Mouse (Mus musculus) testis, adult 2 months (tissue): Measurements from ENCODE around the gene Rabggtb. TPM values are rescaled to one million over a fixed set of nuclear protein-coding genes. Genes with fewer than 3 reads are reported as not detected.

Experiments
- H3K27ac ChIP-seq: fragments of 200-500 bp; 2 replicates; pipeline ENCODE4 v1.5.1; 2012; ENCODE audit warnings: low read depth, low read length; ENCODE audit not compliant: control insufficient read depth, insufficient read depth
- H3K27me3 ChIP-seq: fragments of 200-500 bp; 2 replicates; pipeline ENCODE4 v1.6.1; 2012; ENCODE audit warnings: mild to moderate bottlenecking, low read length, moderate library complexity; ENCODE audit not compliant: control insufficient read depth, insufficient read depth
- H3K36me3 ChIP-seq: fragments of 200-500 bp; 2 replicates; pipeline ENCODE4 v1.6.1; 2012; ENCODE audit warnings: mild to moderate bottlenecking, low read length; ENCODE audit not compliant: control insufficient read depth, insufficient read depth
- H3K4me1 ChIP-seq: fragments of 200-500 bp; 2 replicates; pipeline ENCODE4 v1.6.1; 2012; ENCODE audit warnings: low read length; ENCODE audit not compliant: control insufficient read depth, insufficient read depth
- H3K4me3 ChIP-seq: fragments of 200-500 bp; 2 replicates; pipeline ENCODE4 v1.5.1; 2012; ENCODE audit warnings: low read depth, mild to moderate bottlenecking, low read length, moderate library complexity, mixed read lengths; ENCODE audit not compliant: control insufficient read depth
- CTCF ChIP-seq: fragments of 200-500 bp; IDR thresholded peaks from 2 replicates; pipeline ENCODE4 v1.5.1; 2012; ENCODE audit warnings: low read depth, mild to moderate bottlenecking, inconsistent platforms, low read length, moderate library complexity; ENCODE audit not compliant: control insufficient read depth, insufficient read depth, insufficient replicate concordance
- POLR2A ChIP-seq: fragments of 200-500 bp; IDR thresholded peaks from 2 replicates; pipeline ENCODE4 v1.6.1; 2012; ENCODE audit warnings: low read depth, mild to moderate bottlenecking, inconsistent platforms, low read length, moderate library complexity; ENCODE audit not compliant: control insufficient read depth
- polyA plus RNA-seq: library from polyadenylated mRNA; depleted of rRNA; stranded (reverse); fragments of >200 nt; gene quantifications from 2 replicates; pipeline ENCODE4 v1.2.3, GENCODE M21; 2012

The Rabggtb gene
- polyA plus RNA-seq, 1 experiment = 11.6 TPM

- H3K36me3 ChIP-seq = no peaks in the 10 kb centered on the region; the same call in 1 of the 2 replicates
- peaks cover 3% of the 10 kb centered on the region for H3K4me1 ChIP-seq
- no peaks in the 10 kb centered on the region for H3K27me3 ChIP-seq
- no peak for TF ChIP-seq POLR2A
- no peak for TF ChIP-seq CTCF
- no peak overlapping the region for H3K4me3 ChIP-seq
- peak overlapping the region; percentile 9 for H3K27ac ChIP-seq
Observed at GRCm38 (mm10) chr3:153913510-153914243, 868 bp upstream of the Rabggtb start.

DNA sequence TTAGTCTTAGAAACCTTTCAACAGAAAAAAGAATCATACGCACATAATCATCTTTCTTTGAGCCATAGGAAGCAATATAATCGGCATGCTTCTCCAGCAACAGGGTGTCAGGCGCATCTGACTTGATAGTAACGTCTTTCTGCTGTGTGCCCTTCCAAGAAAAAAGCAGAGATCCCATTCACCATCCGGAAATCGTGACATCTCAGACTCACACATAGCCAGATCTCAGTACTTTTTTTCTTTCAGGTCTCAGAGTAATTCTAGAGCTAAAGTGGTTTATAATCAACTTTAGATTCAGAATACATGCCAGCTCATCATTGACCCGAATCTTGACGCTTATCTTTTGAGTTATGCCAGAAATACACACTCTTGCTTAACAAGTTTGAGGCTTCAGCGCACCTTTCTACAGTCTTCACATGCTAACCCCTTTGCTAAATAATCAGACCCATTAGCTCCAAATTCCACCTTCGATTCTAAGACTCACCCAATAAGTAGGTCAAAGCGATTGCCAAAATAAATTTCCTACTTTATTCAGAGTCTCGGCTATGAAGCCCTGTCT is 848 bp downstream of the Rabggtb start:
- Histone ChIP-seq H3K4me3 (peak overlapping the region; percentile 96), H3K4me1 (peaks cover 3% of the 10 kb centered on the region), H3K36me3 (peaks cover 3% of the 10 kb centered on the region), H3K27ac (peak overlapping the region; percentile 80), H3K27me3 (no peaks in the 10 kb centered on the region)
- TF ChIP-seq POLR2A (no peak), CTCF (no peak)

GRCm38 (mm10) chr3:153911197-153911881 is 1.5 kb downstream of the Rabggtb start:
- peaks cover 3% of the 10 kb centered on the region for H3K36me3 ChIP-seq
- H3K27ac ChIP-seq = no peak overlapping the region
- H3K4me1 ChIP-seq = peaks cover 3% of the 10 kb centered on the region
- TF ChIP-seq CTCF = no peak
- no peak for TF ChIP-seq POLR2A
- H3K27me3 ChIP-seq = no peaks in the 10 kb centered on the region
- peak overlapping the region; percentile 42 for H3K4me3 ChIP-seq

GRCm38 (mm10) chr3:153910489-153910888 is 2.3 kb downstream of the Rabggtb start:
- H3K4me3 ChIP-seq = peak overlapping the region; percentile 37
- H3K4me1 ChIP-seq = peaks cover 4% of the 10 kb centered on the region
- TF ChIP-seq POLR2A (no peak), CTCF (no peak)
- peaks cover 3% of the 10 kb centered on the region for H3K36me3 ChIP-seq
- H3K27ac ChIP-seq = no peak overlapping the region
- H3K27me3 ChIP-seq = no peaks in the 10 kb centered on the region

GRCm38 (mm10) chr3:153908919-153909318 is 3.9 kb downstream of the Rabggtb start:
- no peaks in the 10 kb centered on the region for H3K27me3 ChIP-seq
- peaks cover 9% of the 10 kb centered on the region for H3K4me1 ChIP-seq
- no peak overlapping the region for H3K4me3 ChIP-seq
- H3K36me3 ChIP-seq = peaks cover 3% of the 10 kb centered on the region
- TF ChIP-seq POLR2A (no peak), CTCF (no peak)
- H3K27ac ChIP-seq = no peak overlapping the region

DNA sequence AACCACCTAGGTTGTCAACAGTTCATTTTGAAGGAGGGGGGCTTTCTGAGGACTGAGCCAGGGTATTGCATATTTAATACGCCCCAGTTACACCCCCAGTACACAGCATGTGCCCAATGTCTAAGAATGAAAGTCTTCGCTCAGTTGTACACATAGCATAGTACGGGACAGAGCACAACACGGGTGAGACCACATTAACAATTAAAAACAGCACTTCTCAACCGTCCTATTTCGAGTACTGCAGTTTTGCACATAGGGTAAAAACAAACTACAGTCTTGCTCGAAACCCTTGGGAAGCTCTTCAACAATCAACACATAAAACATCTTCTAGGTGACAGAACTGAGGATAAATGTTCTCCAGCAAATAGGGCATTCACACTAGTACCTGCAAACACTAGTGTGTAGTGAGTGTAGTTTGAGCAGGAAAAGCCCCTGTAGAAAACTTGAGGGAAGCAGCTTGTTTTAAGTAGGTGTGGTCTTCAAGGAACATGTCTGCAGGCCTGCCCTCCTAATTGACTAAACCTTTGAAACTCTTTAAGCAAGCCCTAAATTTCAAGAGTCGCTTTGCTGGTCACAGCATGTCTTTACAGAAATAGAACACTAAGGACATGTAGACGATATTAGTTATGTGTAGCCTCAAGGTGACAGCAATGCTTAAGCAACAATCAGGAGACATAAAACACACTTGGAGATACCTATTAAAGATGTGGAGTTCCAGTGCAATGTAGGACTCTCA is 6.5 kb downstream of the Rabggtb start, which contains the start of gene Msh4:
Msh4 (minus strand) TSS at position 3 of the 736 bp plus-strand sequence.
- TF ChIP-seq CTCF = no peak
- no peak for TF ChIP-seq POLR2A
- H3K4me1 ChIP-seq = peaks cover 8% of the 10 kb centered on the region
- peaks cover 3% of the 10 kb centered on the region for H3K36me3 ChIP-seq
- H3K27me3 ChIP-seq = no peaks in the 10 kb centered on the region
- peak within 1 kb of the TSS; percentile 64 for H3K27ac ChIP-seq
- H3K4me3 ChIP-seq = peak within 1 kb of the TSS; percentile 89
